Mouse (Mus musculus): ENCODE measurements around the gene Ppox. TPM values are rescaled to one million over a fixed set of nuclear protein-coding genes. Genes with fewer than 3 reads are reported as not detected.
A peak's percentile ranks its signal among the peaks of the same experiment; 100 is the strongest.

The Ppox gene
- polyA plus RNA-seq, 1 experiment from 2014 or later: 65.0 TPM

DNA sequence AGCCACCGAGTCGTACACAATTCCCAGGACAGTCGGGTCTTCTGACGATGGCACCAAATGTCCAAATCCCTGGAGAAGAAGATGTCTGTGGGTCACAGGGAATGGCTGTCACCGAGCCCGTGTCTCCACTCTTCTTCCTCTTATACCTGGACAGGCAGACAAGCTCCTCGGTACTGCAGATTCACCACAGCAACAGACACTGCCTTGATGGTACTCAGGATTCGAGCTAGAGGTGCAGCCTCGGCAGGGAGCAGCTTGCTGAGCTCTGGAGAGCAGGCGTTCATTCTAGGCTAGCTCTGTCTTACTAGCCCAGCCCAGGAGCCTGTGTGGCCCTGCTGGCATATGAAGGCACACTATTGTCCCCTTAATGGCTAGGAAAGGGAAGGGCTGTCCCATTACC, 3.2 kb downstream of the Ppox start:
- no peak overlapping the region for H3K4me3 ChIP-seq (ENCODE audit: low read depth, low read length)
- H3K4me1 ChIP-seq (ENCODE audit: control insufficient read depth, insufficient read depth, low read length): peaks cover 14% of the 10 kb centered on the region
- no peak for ATAC-seq (ENCODE audit: insufficient number of reproducible peaks, low FRiP score, low TSS enrichment, low read depth)
- no peak for DNase-seq (ENCODE audit: low spot score)
- H3K36me3 ChIP-seq (ENCODE audit: control insufficient read depth, insufficient read depth, low read length): peaks cover 28% of the 10 kb centered on the region
- H3K27ac ChIP-seq (replicated peaks; ENCODE audit: low read depth, low read length): no peak overlapping the region
- no peaks in the 10 kb centered on the region for H3K9me3 ChIP-seq (ENCODE audit: control insufficient read depth, low read length)
- WGBS: 81% methylated on average over 10 of the region's 10 CpGs
- H3K4me2 ChIP-seq (ENCODE audit: low read depth, severe bottlenecking): 0 out of 2 replicates have a peak overlapping the region, but pooled peaks have one; percentile 13
- no peaks in the 10 kb centered on the region for H3K27me3 ChIP-seq (ENCODE audit: control insufficient read depth, insufficient read depth, low read length)
- no peak overlapping the region for H3K9ac ChIP-seq (ENCODE audit: low read length)

DNA sequence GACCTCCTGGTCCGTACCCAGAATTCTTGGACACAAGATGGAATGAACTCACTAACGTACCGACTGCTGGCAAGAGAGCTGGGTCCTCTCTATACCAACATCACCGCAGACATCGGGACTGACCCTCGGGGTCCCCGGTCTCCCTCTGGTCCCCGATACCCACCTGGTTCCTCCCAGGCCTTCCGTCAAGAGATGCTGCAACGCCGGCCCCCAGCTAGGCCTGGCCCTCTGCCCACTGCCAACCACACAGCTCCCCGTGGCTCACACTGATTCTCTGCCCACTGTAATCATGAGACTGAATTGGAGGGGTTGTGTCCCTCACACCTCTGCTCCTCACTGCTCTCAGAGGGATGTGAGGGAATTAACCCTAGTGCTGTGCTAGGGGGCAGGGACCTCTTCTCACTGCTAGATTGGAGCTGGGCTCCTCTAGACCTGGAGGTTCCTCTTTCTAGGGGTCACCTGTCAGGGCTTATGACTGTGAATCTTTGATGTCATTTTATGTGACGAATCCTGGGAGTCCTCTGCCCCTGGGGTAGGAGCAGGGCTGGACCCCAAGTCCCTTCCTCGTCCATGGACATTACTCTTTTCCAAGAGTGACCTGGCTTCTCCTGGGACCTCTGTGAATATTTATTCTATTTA, 4.8 kb downstream of the Ppox start:
- no peaks in the 10 kb centered on the region for H3K27me3 ChIP-seq (ENCODE audit: control insufficient read depth, insufficient read depth, low read length)
- no peak overlapping the region for H3K9ac ChIP-seq (ENCODE audit: low read length)
- peaks cover 9% of the 10 kb centered on the region for H3K4me1 ChIP-seq (ENCODE audit: control insufficient read depth, insufficient read depth, low read length)
- no peak overlapping the region for H3K4me3 ChIP-seq (ENCODE audit: low read depth, low read length)
- WGBS: 95% methylated on average over 14 of the region's 14 CpGs
- H3K9me3 ChIP-seq (ENCODE audit: control insufficient read depth, low read length): no peaks in the 10 kb centered on the region
- H3K4me2 ChIP-seq (ENCODE audit: low read depth, severe bottlenecking): no peak overlapping the region
- H3K36me3 ChIP-seq (ENCODE audit: control insufficient read depth, insufficient read depth, low read length): peaks cover 28% of the 10 kb centered on the region
- ATAC-seq (ENCODE audit: insufficient number of reproducible peaks, low FRiP score, low TSS enrichment, low read depth): no peak
- no peak for DNase-seq (ENCODE audit: low spot score)
- no peak overlapping the region for H3K27ac ChIP-seq (replicated peaks; ENCODE audit: low read depth, low read length)

- ATAC-seq (ENCODE audit: insufficient number of reproducible peaks, low FRiP score, low TSS enrichment, low read depth): no peak
- H3K9ac ChIP-seq (ENCODE audit: low read length): no peak overlapping the region
Measured at GRCm38 (mm10) chr1:171275144-171275734, 5.7 kb downstream of the Ppox start.

GRCm38 (mm10) chr1:171274171-171274570, 6.8 kb downstream of the Ppox start:
- Histone ChIP-seq H3K36me3 (ENCODE audit: control insufficient read depth, insufficient read depth, low read length) (peaks cover 28% of the 10 kb centered on the region), H3K4me2 (ENCODE audit: low read depth, severe bottlenecking) (no peak overlapping the region), H3K4me3 (ENCODE audit: low read depth, low read length) (no peak overlapping the region), H3K4me1 (ENCODE audit: control insufficient read depth, insufficient read depth, low read length) (peaks cover 6% of the 10 kb centered on the region), H3K27me3 (ENCODE audit: control insufficient read depth, insufficient read depth, low read length) (no peaks in the 10 kb centered on the region), H3K9me3 (ENCODE audit: control insufficient read depth, low read length) (no peaks in the 10 kb centered on the region), H3K9ac (ENCODE audit: low read length) (no peak overlapping the region), H3K27ac (replicated peaks; ENCODE audit: low read depth, low read length) (no peak overlapping the region)
- DNase-seq (ENCODE audit: low spot score) (no peak), ATAC-seq (ENCODE audit: insufficient number of reproducible peaks, low FRiP score, low TSS enrichment, low read depth) (no peak)
- 93% methylated on average over 12 of the region's 12 CpGs for WGBS

More at GRCm38 (mm10) chr1:171275144-171275734, 5.7 kb downstream of the Ppox start:
- no peak overlapping the region for H3K4me3 ChIP-seq (ENCODE audit: low read depth, low read length)
- WGBS: 94% methylated on average over 11 of the region's 11 CpGs
- peaks cover 28% of the 10 kb centered on the region for H3K36me3 ChIP-seq (ENCODE audit: control insufficient read depth, insufficient read depth, low read length)
- H3K9me3 ChIP-seq (ENCODE audit: control insufficient read depth, low read length): no peaks in the 10 kb centered on the region
- no peak overlapping the region for H3K27ac ChIP-seq (replicated peaks; ENCODE audit: low read depth, low read length)
- H3K4me2 ChIP-seq (ENCODE audit: low read depth, severe bottlenecking): no peak overlapping the region
- H3K4me1 ChIP-seq (ENCODE audit: control insufficient read depth, insufficient read depth, low read length): peaks cover 13% of the 10 kb centered on the region
- H3K27me3 ChIP-seq (ENCODE audit: control insufficient read depth, insufficient read depth, low read length): no peaks in the 10 kb centered on the region
- no peak for DNase-seq (ENCODE audit: low spot score)

GRCm38 (mm10) chr1:171272086-171272485, 8.9 kb downstream of the Ppox start:
- ATAC-seq (ENCODE audit: insufficient number of reproducible peaks, low FRiP score, low TSS enrichment, low read depth) (no peak), DNase-seq (ENCODE audit: low spot score) (no peak)
- H3K9ac ChIP-seq (ENCODE audit: low read length): no peak overlapping the region
- WGBS: 88% methylated on average over 3 of the region's 3 CpGs
- no peak overlapping the region for H3K4me3 ChIP-seq (ENCODE audit: low read depth, low read length)
- no peaks in the 10 kb centered on the region for H3K9me3 ChIP-seq (ENCODE audit: control insufficient read depth, low read length)
- peaks cover 22% of the 10 kb centered on the region for H3K36me3 ChIP-seq (ENCODE audit: control insufficient read depth, insufficient read depth, low read length)
- no peak overlapping the region for H3K4me2 ChIP-seq (ENCODE audit: low read depth, severe bottlenecking)
- peaks cover 6% of the 10 kb centered on the region for H3K4me1 ChIP-seq (ENCODE audit: control insufficient read depth, insufficient read depth, low read length)
- H3K27me3 ChIP-seq (ENCODE audit: control insufficient read depth, insufficient read depth, low read length): no peaks in the 10 kb centered on the region
- H3K27ac ChIP-seq (replicated peaks; ENCODE audit: low read depth, low read length): no peak overlapping the region

DNA sequence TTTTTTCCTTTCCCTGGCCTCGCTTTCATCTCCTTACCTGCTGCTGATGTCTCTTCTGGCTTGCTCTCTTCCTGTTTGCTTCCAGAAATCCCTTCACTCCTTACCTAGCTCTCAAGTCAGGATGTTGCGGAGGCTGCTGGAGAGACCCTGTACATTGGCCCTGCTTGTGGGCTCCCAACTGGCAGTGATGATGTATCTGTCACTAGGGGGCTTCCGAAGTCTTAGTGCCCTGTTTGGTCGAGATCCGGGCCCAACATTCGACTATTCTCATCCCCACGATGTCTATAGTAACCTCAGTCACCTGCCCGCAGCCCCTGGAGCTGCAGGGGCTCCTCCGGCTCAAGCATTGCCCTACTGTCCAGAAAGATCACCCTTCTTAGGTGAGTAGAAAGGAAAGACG, 9.4 kb downstream of the Ppox start:
- 76% methylated on average over 10 of the region's 10 CpGs for WGBS
- DNase-seq (ENCODE audit: low spot score): no peak
- peaks cover 6% of the 10 kb centered on the region for H3K4me1 ChIP-seq (ENCODE audit: control insufficient read depth, insufficient read depth, low read length)
- H3K27ac ChIP-seq (replicated peaks; ENCODE audit: low read depth, low read length): no peak overlapping the region
- H3K9me3 ChIP-seq (ENCODE audit: control insufficient read depth, low read length): no peaks in the 10 kb centered on the region
- no peak overlapping the region for H3K9ac ChIP-seq (ENCODE audit: low read length)
- no peaks in the 10 kb centered on the region for H3K27me3 ChIP-seq (ENCODE audit: control insufficient read depth, insufficient read depth, low read length)
- no peak for ATAC-seq (ENCODE audit: insufficient number of reproducible peaks, low FRiP score, low TSS enrichment, low read depth)
- H3K4me2 ChIP-seq (ENCODE audit: low read depth, severe bottlenecking): peak overlapping the region; percentile 91; the same call in 1 of the 2 replicates
- H3K36me3 ChIP-seq (ENCODE audit: control insufficient read depth, insufficient read depth, low read length): peaks cover 20% of the 10 kb centered on the region
- no peak overlapping the region for H3K4me3 ChIP-seq (ENCODE audit: low read depth, low read length)

DNA sequence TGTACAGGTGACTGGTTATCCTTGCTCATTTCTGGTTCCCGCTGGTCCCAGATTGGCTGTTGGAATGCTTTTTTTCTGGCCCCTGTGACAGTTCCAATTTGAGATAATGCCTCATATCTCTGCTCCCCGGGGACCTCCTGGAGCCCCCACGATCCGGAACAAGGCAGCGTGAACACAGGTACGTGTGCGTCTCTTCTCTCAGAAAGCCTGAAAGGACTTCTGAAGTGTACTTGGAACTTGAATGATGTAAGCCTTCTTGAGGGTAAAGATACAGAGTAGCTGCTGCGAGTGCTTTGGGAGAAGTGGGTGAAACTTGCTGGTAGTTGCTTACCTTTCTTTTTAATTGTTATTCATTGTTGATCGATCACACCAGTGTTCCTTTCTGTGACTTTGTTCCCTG, 9.8 kb downstream of the Ppox start:
- no peak overlapping the region for H3K27ac ChIP-seq (replicated peaks; ENCODE audit: low read depth, low read length)
- H3K9ac ChIP-seq (ENCODE audit: low read length): no peak overlapping the region; the same call in 1 of the 2 replicates
- H3K9me3 ChIP-seq (ENCODE audit: control insufficient read depth, low read length): no peaks in the 10 kb centered on the region
- peak overlapping the region; percentile 75 for H3K4me3 ChIP-seq (ENCODE audit: low read depth, low read length)
- no peak for ATAC-seq (ENCODE audit: insufficient number of reproducible peaks, low FRiP score, low TSS enrichment, low read depth)
- WGBS: 47% methylated on average over 9 of the region's 9 CpGs
- peaks cover 6% of the 10 kb centered on the region for H3K4me1 ChIP-seq (ENCODE audit: control insufficient read depth, insufficient read depth, low read length)
- H3K36me3 ChIP-seq (ENCODE audit: control insufficient read depth, insufficient read depth, low read length): peaks cover 18% of the 10 kb centered on the region
- H3K4me2 ChIP-seq (ENCODE audit: low read depth, severe bottlenecking): peak overlapping the region; percentile 91
- DNase-seq (ENCODE audit: low spot score): no peak
- H3K27me3 ChIP-seq (ENCODE audit: control insufficient read depth, insufficient read depth, low read length): no peaks in the 10 kb centered on the region

- H3K27ac ChIP-seq (replicated peaks; ENCODE audit: low read depth, low read length): no peak overlapping the region; the same call in 1 of the 2 replicates
- H3K9me3 ChIP-seq (ENCODE audit: control insufficient read depth, low read length): no peaks in the 10 kb centered on the region
- DNase-seq (ENCODE audit: low spot score) (no peak), ATAC-seq (ENCODE audit: insufficient number of reproducible peaks, low FRiP score, low TSS enrichment, low read depth) (peak; percentile 73)
- H3K36me3 ChIP-seq (ENCODE audit: control insufficient read depth, insufficient read depth, low read length): peaks cover 13% of the 10 kb centered on the region; the same call in 1 of the 2 replicates
- H3K4me3 ChIP-seq (ENCODE audit: low read depth, low read length): peak overlapping the region; percentile 75
- WGBS: under 1% methylated on average over 17 of the region's 19 CpGs
- H3K27me3 ChIP-seq (ENCODE audit: control insufficient read depth, insufficient read depth, low read length): no peaks in the 10 kb centered on the region
- peaks cover 6% of the 10 kb centered on the region for H3K4me1 ChIP-seq (ENCODE audit: control insufficient read depth, insufficient read depth, low read length)
- H3K4me2 ChIP-seq (ENCODE audit: low read depth, severe bottlenecking): peak overlapping the region; percentile 91
- peak overlapping the region; percentile 72 for H3K9ac ChIP-seq (ENCODE audit: low read length)
Measured at GRCm38 (mm10) chr1:171270573-171270900, 10.4 kb downstream of the Ppox start.
